Mouse (Mus musculus): ENCODE results near the gene 4931414P19Rik. TPM values are rescaled to one million over a fixed set of nuclear protein-coding genes. Genes with fewer than 3 reads are reported as not detected.

The 4931414P19Rik gene
- total RNA-seq, 1 experiment = 4.8 TPM

GRCm38 (mm10) chr14:54577089-54577982 is 28.5 kb downstream of the 4931414P19Rik start, which contains the start of gene Ajuba:
Ajuba (minus strand) TSS chr14:54577558.
- Histone ChIP-seq H3K9ac (ENCODE audit: insufficient read depth, low read depth, low read length, poor library complexity, severe bottlenecking) (peak within 1 kb of the TSS; percentile 96), H3K27ac (ENCODE audit: insufficient read depth, low read depth, low read length, poor library complexity, severe bottlenecking) (peak within 1 kb of the TSS; percentile 94), H3K4me1 (ENCODE audit: control insufficient read depth in 2 of 2, insufficient read depth in 2 of 2, low read length in 2 of 2, poor library complexity in 1 of 2) (peaks cover under 1 to 8% of the 10 kb centered on the region in 2 experiments; a peak in 3 of 4 replicates), H3K4me3 (ENCODE audit: insufficient read depth in 1 of 2, low read depth in 1 of 2, low read length in 2 of 2, poor library complexity in 1 of 2, severe bottlenecking in 1 of 2) (peak within 1 kb of the TSS; percentile 85 to 89), H3K9me3 (ENCODE audit: control insufficient read depth, insufficient read depth, low read depth, low read length) (no peaks in the 10 kb centered on the region), H3K36me3 (ENCODE audit: control insufficient read depth, insufficient read depth, low read length, poor library complexity, severe bottlenecking) (peaks cover 33% of the 10 kb centered on the region)
- in situ Hi-C loops (cut with MboI; ENCODE audit: low sequenced_read_pairs in 2 of 2, unreplicated experiment in 2 of 2) = no loop called here
- TF ChIP-seq HCFC1 (IDR thresholded peaks at IDR 0.05; ENCODE audit: borderline replicate concordance, insufficient read depth, low read length) (no peak), CHD2 (IDR thresholded peaks at IDR 0.05; ENCODE audit: low read depth, low read length) (peak; percentile 90)
- DNase-seq (ENCODE audit: low read depth, low spot score) = peak; percentile 90

GRCm38 (mm10) chr14:54576241-54577088 is 29.3 kb downstream of the 4931414P19Rik start:
- Histone ChIP-seq H3K27ac (ENCODE audit: insufficient read depth, low read depth, low read length, poor library complexity, severe bottlenecking) (peak overlapping the region; percentile 94), H3K4me1 (ENCODE audit: control insufficient read depth in 2 of 2, insufficient read depth in 2 of 2, low read length in 2 of 2, poor library complexity in 1 of 2) (peaks cover 5 to 12% of the 10 kb centered on the region in 2 experiments), H3K9ac (ENCODE audit: insufficient read depth, low read depth, low read length, poor library complexity, severe bottlenecking) (peak overlapping the region; percentile 96), H3K9me3 (ENCODE audit: control insufficient read depth, insufficient read depth, low read depth, low read length) (no peaks in the 10 kb centered on the region), H3K36me3 (ENCODE audit: control insufficient read depth, insufficient read depth, low read length, poor library complexity, severe bottlenecking) (peaks cover 42% of the 10 kb centered on the region), H3K4me3 (ENCODE audit: insufficient read depth in 1 of 2, low read depth in 1 of 2, low read length in 2 of 2, poor library complexity in 1 of 2, severe bottlenecking in 1 of 2) (peak overlapping the region; percentile 85 to 89)
- no peak for TF ChIP-seq HCFC1 (IDR thresholded peaks at IDR 0.05; ENCODE audit: borderline replicate concordance, insufficient read depth, low read length)
- no peak for TF ChIP-seq ZC3H11A (IDR thresholded peaks at IDR 0.05; ENCODE audit: borderline replicate concordance, low read depth, low read length)
- TF ChIP-seq ZNF384 (IDR thresholded peaks at IDR 0.05; ENCODE audit: low read depth, low read length) = no peak
- TF ChIP-seq CHD2 (IDR thresholded peaks at IDR 0.05; ENCODE audit: low read depth, low read length) = no peak
- DNase-seq (ENCODE audit: low read depth, low spot score) = no peak
- in situ Hi-C loops (cut with MboI; ENCODE audit: low sequenced_read_pairs in 2 of 2, unreplicated experiment in 2 of 2) = no loop called here

- peaks cover 49% of the 10 kb centered on the region for H3K36me3 ChIP-seq (ENCODE audit: control insufficient read depth, insufficient read depth, low read length, poor library complexity, severe bottlenecking)
- H3K4me1 ChIP-seq (ENCODE audit: control insufficient read depth in 2 of 2, insufficient read depth in 2 of 2, low read length in 2 of 2, poor library complexity in 1 of 2) = peaks cover 5 to 13% of the 10 kb centered on the region in 2 experiments
- in situ Hi-C loops (cut with MboI; ENCODE audit: low sequenced_read_pairs in 2 of 2, unreplicated experiment in 2 of 2) = no loop called here
These were observed 30.2 kb downstream of the 4931414P19Rik start for GRCm38 (mm10) chr14:54575631-54576030.

GRCm38 (mm10) chr14:54575031-54575430 is 30.8 kb downstream of the 4931414P19Rik start:
- Histone ChIP-seq H3K4me3 (ENCODE audit: insufficient read depth in 1 of 2, low read depth in 1 of 2, low read length in 2 of 2, poor library complexity in 1 of 2, severe bottlenecking in 1 of 2) (peak overlapping the region; percentile 85 to 89), H3K27ac (ENCODE audit: insufficient read depth, low read depth, low read length, poor library complexity, severe bottlenecking) (peak overlapping the region; percentile 99), H3K4me1 (ENCODE audit: control insufficient read depth in 2 of 2, insufficient read depth in 2 of 2, low read length in 2 of 2, poor library complexity in 1 of 2) (peaks cover 5 to 18% of the 10 kb centered on the region in 2 experiments), H3K36me3 (ENCODE audit: control insufficient read depth, insufficient read depth, low read length, poor library complexity, severe bottlenecking) (peaks cover 54% of the 10 kb centered on the region), H3K9ac (ENCODE audit: insufficient read depth, low read depth, low read length, poor library complexity, severe bottlenecking) (peak overlapping the region; percentile 96), H3K9me3 (ENCODE audit: control insufficient read depth, insufficient read depth, low read depth, low read length) (no peaks in the 10 kb centered on the region)
- no peak for DNase-seq (ENCODE audit: low read depth, low spot score)
- in situ Hi-C loops (cut with MboI; ENCODE audit: low sequenced_read_pairs in 2 of 2, unreplicated experiment in 2 of 2) = no loop called here
- TF ChIP-seq ZC3H11A (IDR thresholded peaks at IDR 0.05; ENCODE audit: borderline replicate concordance, low read depth, low read length) (no peak), CHD2 (IDR thresholded peaks at IDR 0.05; ENCODE audit: low read depth, low read length) (no peak), MAFK (IDR thresholded peaks at IDR 0.05; ENCODE audit: insufficient read depth, low read depth, low read length) (no peak), ZNF384 (IDR thresholded peaks at IDR 0.05; ENCODE audit: low read depth, low read length) (no peak), HCFC1 (IDR thresholded peaks at IDR 0.05; ENCODE audit: borderline replicate concordance, insufficient read depth, low read length) (no peak)

More at GRCm38 (mm10) chr14:54575631-54576030, 30.2 kb downstream of the 4931414P19Rik start:
- TF ChIP-seq MAFK (IDR thresholded peaks at IDR 0.05; ENCODE audit: insufficient read depth, low read depth, low read length) = no peak
- peak; percentile 35; the same call in 1 of the 2 replicates for TF ChIP-seq CHD2 (IDR thresholded peaks at IDR 0.05; ENCODE audit: low read depth, low read length)
- H3K4me3 ChIP-seq (ENCODE audit: insufficient read depth in 1 of 2, low read depth in 1 of 2, low read length in 2 of 2, poor library complexity in 1 of 2, severe bottlenecking in 1 of 2) = peak overlapping the region; percentile 85 to 89
- H3K9me3 ChIP-seq (ENCODE audit: control insufficient read depth, insufficient read depth, low read depth, low read length) = no peaks in the 10 kb centered on the region
- DNase-seq (ENCODE audit: low read depth, low spot score) = peak; percentile 92
- peak overlapping the region; percentile 96 for H3K9ac ChIP-seq (ENCODE audit: insufficient read depth, low read depth, low read length, poor library complexity, severe bottlenecking)
- peak overlapping the region; percentile 99 for H3K27ac ChIP-seq (ENCODE audit: insufficient read depth, low read depth, low read length, poor library complexity, severe bottlenecking)
